Mouse (Mus musculus): ENCODE measurements around the gene Dcaf6. TPM values are rescaled to one million over a fixed set of nuclear protein-coding genes. Genes with fewer than 3 reads are reported as not detected.
A peak's percentile ranks its signal among the peaks of the same experiment; 100 is the strongest.

The Dcaf6 gene
- polyA plus RNA-seq, 1 experiment from 2014 or later = 18.9 TPM

DNA sequence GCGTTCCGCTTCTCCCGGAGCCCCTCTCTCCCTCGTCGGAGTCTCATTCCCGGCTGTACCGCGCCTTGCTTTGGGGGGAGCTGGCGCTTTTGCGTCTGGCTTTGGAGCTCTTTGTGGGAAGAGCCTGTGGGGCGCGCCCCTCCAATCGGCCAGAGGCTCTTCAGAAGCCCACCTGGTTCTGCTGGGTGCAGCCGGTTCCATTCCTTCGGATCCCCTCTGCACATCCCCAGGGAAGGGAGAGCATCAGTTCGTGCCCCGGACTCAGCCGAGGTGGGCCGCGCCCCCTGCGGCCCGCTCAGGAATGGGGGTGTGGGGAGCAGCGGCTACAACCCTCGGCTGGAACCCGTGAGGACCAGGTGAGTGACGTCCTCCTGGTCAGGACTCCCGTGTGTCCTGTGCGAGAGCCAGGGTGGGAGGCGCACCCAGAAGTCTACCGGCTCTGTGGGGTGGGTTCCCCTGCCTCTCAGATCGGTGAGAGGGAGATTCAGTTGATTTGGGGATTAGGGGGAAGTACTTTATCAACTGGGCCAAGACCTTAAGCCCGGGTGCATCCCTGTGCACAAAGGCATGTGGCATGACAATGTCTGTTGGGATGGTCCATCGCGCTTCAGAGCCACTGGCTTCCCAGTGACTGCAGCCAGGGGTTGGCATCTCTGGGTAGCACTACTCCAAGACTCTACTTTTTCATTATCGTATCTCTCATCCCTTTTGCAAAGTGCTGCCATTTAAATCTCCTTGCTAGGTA lies 177.9 kb downstream of the Dcaf6 start:
- ATAC-seq (replicated peaks; ENCODE audit: insufficient number of reproducible peaks, low FRiP score, low TSS enrichment) = peak; percentile 51

GRCm38 (mm10) chr1:165281351-165282221 lies 178.7 kb downstream of the Dcaf6 start:
- Histone ChIP-seq H3K4me2 (peak overlapping the region; percentile 96), H3K4me1 (ENCODE audit: control insufficient read depth, insufficient read depth, low read length) (peaks cover 9% of the 10 kb centered on the region; the same call in 1 of the 2 replicates), H3K4me3 (ENCODE audit: low read depth, low read length) (peak overlapping the region; percentile 77), H3K27me3 (ENCODE audit: control insufficient read depth, insufficient read depth, low read length) (peaks cover 3% of the 10 kb centered on the region; the same call in 1 of the 2 replicates), H3K9me3 (replicated peaks; ENCODE audit: control insufficient read depth, low read length) (no peaks in the 10 kb centered on the region), H3K36me3 (ENCODE audit: control insufficient read depth, insufficient read depth, low read length) (no peaks in the 10 kb centered on the region), H3K27ac (ENCODE audit: low read depth, low read length) (peak overlapping the region; percentile 71), H3K9ac (ENCODE audit: low read depth, low read length) (peak overlapping the region; percentile 83)
- ATAC-seq (replicated peaks; ENCODE audit: insufficient number of reproducible peaks, low FRiP score, low TSS enrichment) = peak; percentile 81
- 1% methylated on average over 52 of the region's 71 CpGs for WGBS (ENCODE audit: insufficient replicate concordance)

More for the DNA sequence above, 177.9 kb downstream of the Dcaf6 start:
- Histone ChIP-seq H3K27me3 (ENCODE audit: control insufficient read depth, insufficient read depth, low read length) (peaks cover 3% of the 10 kb centered on the region; the same call in 1 of the 2 replicates), H3K27ac (ENCODE audit: low read depth, low read length) (peak overlapping the region; percentile 71), H3K4me1 (ENCODE audit: control insufficient read depth, insufficient read depth, low read length) (peaks cover 9% of the 10 kb centered on the region; the same call in 1 of the 2 replicates), H3K9ac (ENCODE audit: low read depth, low read length) (peak overlapping the region; percentile 83), H3K9me3 (replicated peaks; ENCODE audit: control insufficient read depth, low read length) (no peaks in the 10 kb centered on the region), H3K4me3 (ENCODE audit: low read depth, low read length) (peak overlapping the region; percentile 77), H3K4me2 (peak overlapping the region; percentile 96), H3K36me3 (ENCODE audit: control insufficient read depth, insufficient read depth, low read length) (no peaks in the 10 kb centered on the region)
- under 1% methylated on average over 35 of the region's 35 CpGs for WGBS (ENCODE audit: insufficient replicate concordance)

DNA sequence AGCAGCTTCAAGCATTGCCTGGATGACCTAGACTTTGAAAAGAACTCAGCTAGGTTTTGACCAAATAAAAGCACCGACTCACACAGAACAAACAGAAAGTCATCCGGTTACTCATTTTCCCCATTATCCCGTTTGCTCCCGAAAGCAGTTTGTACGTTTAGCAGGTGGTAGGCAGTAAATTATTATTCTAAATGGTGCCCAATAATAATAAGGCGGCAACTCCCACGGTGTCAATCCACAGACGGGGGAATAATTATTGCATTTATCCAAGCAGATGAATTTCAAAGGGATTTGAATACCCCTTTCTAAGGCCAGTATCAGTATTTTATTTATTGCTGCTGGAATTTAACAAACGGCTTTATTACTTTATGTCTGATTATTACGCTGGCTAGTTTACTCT lies 179.5 kb downstream of the Dcaf6 start:
- peaks cover 9% of the 10 kb centered on the region; the same call in 1 of the 2 replicates for H3K4me1 ChIP-seq (ENCODE audit: control insufficient read depth, insufficient read depth, low read length)
- no peak for ATAC-seq (replicated peaks; ENCODE audit: insufficient number of reproducible peaks, low FRiP score, low TSS enrichment)
- H3K4me2 ChIP-seq = peak overlapping the region; percentile 96
- H3K9me3 ChIP-seq (replicated peaks; ENCODE audit: control insufficient read depth, low read length) = no peaks in the 10 kb centered on the region
- 72% methylated on average over 10 of the region's 10 CpGs for WGBS (ENCODE audit: insufficient replicate concordance)
- no peak overlapping the region for H3K27ac ChIP-seq (ENCODE audit: low read depth, low read length)
- H3K4me3 ChIP-seq (ENCODE audit: low read depth, low read length) = peak overlapping the region; percentile 77; the same call in 1 of the 2 replicates
- H3K36me3 ChIP-seq (ENCODE audit: control insufficient read depth, insufficient read depth, low read length) = no peaks in the 10 kb centered on the region
- no peak overlapping the region for H3K9ac ChIP-seq (ENCODE audit: low read depth, low read length)
- peaks cover 3% of the 10 kb centered on the region; the same call in 1 of the 2 replicates for H3K27me3 ChIP-seq (ENCODE audit: control insufficient read depth, insufficient read depth, low read length)

Other genes starting within 250 kb of the Dcaf6 start
- gene Tiprl, start 223.5 kb downstream of the Dcaf6 start, polyA plus RNA-seq (2014; fragmentation: Nextera tagmentation; extraction: Ambion mirVana) = 78.4 and 87.6 TPM in 2 replicates
- 0.79 and 1.1 TPM in 2 replicates for gene Gpr161, start 164.7 kb downstream of the Dcaf6 start, polyA plus RNA-seq (2014; fragmentation: Nextera tagmentation; extraction: Ambion mirVana)
- gene Mpc2, start 162 bp upstream of the Dcaf6 start, polyA plus RNA-seq (2014; fragmentation: Nextera tagmentation; extraction: Ambion mirVana) = 212 and 216 TPM in 2 replicates
- gene Adcy10, start 24.7 kb upstream of the Dcaf6 start, polyA plus RNA-seq (2014; fragmentation: Nextera tagmentation; extraction: Ambion mirVana) = not detected in 2 replicates
- 129 and 143 TPM in 2 replicates for gene Mpzl1, start 174.1 kb upstream of the Dcaf6 start, polyA plus RNA-seq (2014; fragmentation: Nextera tagmentation; extraction: Ambion mirVana)
- 85.4 and 91.8 TPM in 2 replicates for gene Rcsd1, start 249.3 kb upstream of the Dcaf6 start, polyA plus RNA-seq (2014; fragmentation: Nextera tagmentation; extraction: Ambion mirVana)

Measured in heart, embryonic 11.5 days (tissue).